Mouse (Mus musculus) liver, adult 2 months (tissue): ENCODE results near the gene Trio. TPM values are rescaled to one million over a fixed set of nuclear protein-coding genes. Genes with fewer than 3 reads are reported as not detected.

ENCODE experiments used
- DNase-seq: peaks from one replicate; pipeline ENCODE4 v3.0.0-alpha.2; 2011; ENCODE audit warnings: low read depth, low spot score; ENCODE audit errors: extremely low read depth
- H3K27ac ChIP-seq: fragments of 200-500 bp; replicated peaks from 2 replicates; pipeline ENCODE4 v1.5.1; 2012; ENCODE audit warnings: low read depth, mild to moderate bottlenecking, control low read depth, inconsistent platforms, low read length; ENCODE audit not compliant: insufficient read depth
- H3K27me3 ChIP-seq: fragments of 200-500 bp; 2 replicates; pipeline ENCODE4 v1.6.1; 2012; ENCODE audit warnings: mild to moderate bottlenecking, moderate library complexity, low read length, inconsistent platforms; ENCODE audit not compliant: control insufficient read depth, insufficient read depth
- H3K36me3 ChIP-seq: fragments of 200-500 bp; 2 replicates; pipeline ENCODE4 v1.6.1; 2012; ENCODE audit warnings: low read length, inconsistent platforms; ENCODE audit not compliant: control insufficient read depth, insufficient read depth
- H3K4me1 ChIP-seq: fragments of 200-500 bp; 2 replicates; pipeline ENCODE4 v1.6.1; 2011; ENCODE audit warnings: low read length; ENCODE audit not compliant: control insufficient read depth, insufficient read depth
- H3K4me3 ChIP-seq: fragments of 200-500 bp; 2 replicates; pipeline ENCODE4 v1.5.1; 2011; ENCODE audit warnings: low read depth, mild to moderate bottlenecking, control low read depth, low read length, moderate library complexity; ENCODE audit not compliant: insufficient read depth
- H3K79me2 ChIP-seq: fragments of 200-500 bp; 2 replicates; pipeline ENCODE4 v1.6.1; 2012; ENCODE audit warnings: inconsistent platforms, mild to moderate bottlenecking, low read length, moderate library complexity; ENCODE audit not compliant: control insufficient read depth, insufficient read depth
- H3K9ac ChIP-seq: fragments of 200-500 bp; 2 replicates; pipeline ENCODE4 v1.6.1; 2012; ENCODE audit warnings: low read depth, mild to moderate bottlenecking, control low read depth, inconsistent platforms, low read length
- CTCF ChIP-seq: fragments of 200-500 bp; IDR thresholded peaks from 2 replicates; pipeline ENCODE4 v1.5.1; 2011; ENCODE audit warnings: low read depth, low read length, control low read depth
- POLR2A ChIP-seq: fragments of 200-500 bp; IDR thresholded peaks from 2 replicates; pipeline ENCODE4 v1.6.1; 2011; ENCODE audit warnings: low read length, control low read depth; ENCODE audit not compliant: insufficient read depth; ENCODE audit errors: extremely low read depth
- WGBS: fragments of 180-500 bp; shearing (Covaris S2); methylation state at CpG from one replicate; pipeline ENCODE4 v1.1.7; 2018; 5-methylcytosine and 5-hydroxymethylcytosine counted together
- polyA plus RNA-seq: library from polyadenylated mRNA; depleted of rRNA; stranded (reverse); fragments of >200 nt; gene quantifications from 2 replicates; pipeline ENCODE4 v1.2.3, GENCODE M21; 2012
- total RNA-seq: library from RNA; depleted of rRNA; stranded (reverse); fragments of >200 nt; gene quantifications from 2 replicates; pipeline ENCODE4 v1.2.3, GENCODE M21; 2014

The Trio gene
- total and polyA plus RNA-seq, 2 experiments: 10.6 to 17.9 TPM

DNA sequence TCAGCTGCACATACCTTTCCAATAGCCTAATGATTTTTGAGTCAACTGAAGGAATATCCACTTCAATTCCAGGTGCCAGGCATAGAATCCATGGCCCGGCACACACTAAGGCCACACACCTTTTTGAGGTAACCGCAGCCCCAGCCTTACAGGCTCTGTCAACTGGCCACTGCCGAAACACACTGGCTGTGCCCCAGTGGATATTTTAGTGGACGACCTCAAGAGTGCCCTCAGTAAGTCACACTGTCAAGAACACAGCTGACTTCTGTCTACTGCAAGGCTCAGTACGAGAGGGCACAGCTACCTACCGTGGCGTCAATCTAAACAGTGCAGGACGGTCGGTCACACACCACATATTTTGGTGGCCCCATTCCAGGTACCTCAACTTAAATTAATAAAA is 114.5 kb downstream of the Trio start:
- TF ChIP-seq POLR2A (no peak), CTCF (no peak)
- no peak overlapping the region for H3K4me3 ChIP-seq
- H3K27me3 ChIP-seq: no peaks in the 10 kb centered on the region
- no peak overlapping the region for H3K9ac ChIP-seq
- no peaks in the 10 kb centered on the region for H3K36me3 ChIP-seq
- H3K79me2 ChIP-seq: no peaks in the 10 kb centered on the region; the same call in 1 of the 2 replicates
- DNase-seq: no peak
- H3K27ac ChIP-seq: no peak overlapping the region
- H3K4me1 ChIP-seq: peaks cover 8% of the 10 kb centered on the region
- 96% methylated on average over 9 of the region's 9 CpGs for WGBS

DNA sequence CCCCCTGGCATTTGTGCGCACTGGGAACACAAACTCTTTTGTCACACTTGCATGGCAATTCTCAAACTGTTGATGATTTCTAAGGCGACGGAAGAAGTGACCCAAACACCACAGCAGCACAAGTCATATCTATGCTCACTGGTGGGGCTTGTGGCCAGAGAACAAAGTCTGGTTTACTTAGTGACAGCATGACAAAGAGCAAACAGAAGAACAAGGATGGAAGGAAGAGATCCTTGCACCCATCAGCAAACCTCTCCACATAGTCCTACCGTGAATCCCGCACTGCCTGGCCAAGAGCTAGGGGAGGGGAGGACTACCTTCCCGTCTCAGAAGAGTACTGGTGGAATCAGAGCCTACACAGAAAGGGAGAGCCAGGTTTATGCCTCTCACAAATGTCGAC is 115.5 kb downstream of the Trio start:
- 21% methylated on average over 7 of the region's 7 CpGs for WGBS
- TF ChIP-seq POLR2A: no peak
- TF ChIP-seq CTCF: no peak
- no peak overlapping the region for H3K27ac ChIP-seq

DNA sequence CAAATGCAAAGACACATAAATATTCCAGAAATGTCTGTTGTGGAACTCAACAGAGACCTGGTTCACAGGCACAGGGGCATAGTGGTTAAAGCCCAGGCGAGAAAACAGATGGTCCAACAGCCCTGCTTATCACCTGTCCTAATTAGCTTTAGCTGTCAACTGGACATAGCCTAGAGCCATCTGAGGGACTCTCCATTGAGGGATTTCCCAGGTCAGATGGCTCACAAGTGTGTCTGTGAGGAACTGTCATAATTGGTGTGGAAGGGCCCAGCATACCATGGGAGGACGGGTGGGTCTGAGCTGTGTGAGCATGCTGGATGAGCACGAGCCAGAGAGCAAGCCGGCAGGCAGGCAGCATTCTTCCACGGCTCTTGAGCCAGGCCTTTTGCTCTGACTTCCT is 118.0 kb downstream of the Trio start:
- H3K4me1 ChIP-seq: peaks cover 4% of the 10 kb centered on the region
- TF ChIP-seq POLR2A (no peak), CTCF (no peak)
- no peaks in the 10 kb centered on the region for H3K36me3 ChIP-seq
- 83% methylated on average over 5 of the region's 5 CpGs for WGBS
- H3K9ac ChIP-seq: no peak overlapping the region
- no peak for DNase-seq
- no peaks in the 10 kb centered on the region for H3K79me2 ChIP-seq
- H3K4me3 ChIP-seq: no peak overlapping the region
- H3K27me3 ChIP-seq: no peaks in the 10 kb centered on the region
- H3K27ac ChIP-seq: no peak overlapping the region

More for the DNA sequence above, 115.5 kb downstream of the Trio start:
- Histone ChIP-seq H3K36me3 (no peaks in the 10 kb centered on the region), H3K4me3 (no peak overlapping the region), H3K9ac (no peak overlapping the region), H3K79me2 (no peaks in the 10 kb centered on the region; the same call in 1 of the 2 replicates), H3K27me3 (no peaks in the 10 kb centered on the region), H3K4me1 (peaks cover 8% of the 10 kb centered on the region)
- peak; percentile 88 for DNase-seq

DNA sequence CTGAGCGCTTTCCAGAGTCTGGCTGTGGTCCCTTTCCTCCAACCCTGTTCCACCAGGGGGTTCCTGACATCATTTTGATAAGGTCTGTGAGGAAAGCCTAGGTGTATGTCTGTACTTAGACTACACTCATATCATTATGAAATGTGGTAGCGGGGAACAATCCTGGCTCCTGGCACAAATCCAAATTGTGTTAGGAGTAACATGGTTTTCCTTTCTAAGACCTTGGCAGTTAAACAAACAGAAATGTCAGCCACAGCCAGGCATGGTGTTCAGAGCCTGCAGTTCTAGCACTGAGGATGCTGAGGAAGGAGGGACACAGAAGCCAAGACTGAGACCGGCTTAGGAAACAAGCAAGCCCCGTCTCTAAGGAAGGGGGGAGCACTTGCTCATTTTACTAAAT is 119.2 kb downstream of the Trio start:
- TF ChIP-seq POLR2A (no peak), CTCF (no peak)
- Histone ChIP-seq H3K4me3 (no peak overlapping the region), H3K27me3 (no peaks in the 10 kb centered on the region), H3K36me3 (no peaks in the 10 kb centered on the region), H3K9ac (no peak overlapping the region), H3K27ac (no peak overlapping the region), H3K79me2 (no peaks in the 10 kb centered on the region), H3K4me1 (peaks cover 4% of the 10 kb centered on the region)
- no peak for DNase-seq
- WGBS: 86% methylated on average over 4 of the region's 4 CpGs

DNA sequence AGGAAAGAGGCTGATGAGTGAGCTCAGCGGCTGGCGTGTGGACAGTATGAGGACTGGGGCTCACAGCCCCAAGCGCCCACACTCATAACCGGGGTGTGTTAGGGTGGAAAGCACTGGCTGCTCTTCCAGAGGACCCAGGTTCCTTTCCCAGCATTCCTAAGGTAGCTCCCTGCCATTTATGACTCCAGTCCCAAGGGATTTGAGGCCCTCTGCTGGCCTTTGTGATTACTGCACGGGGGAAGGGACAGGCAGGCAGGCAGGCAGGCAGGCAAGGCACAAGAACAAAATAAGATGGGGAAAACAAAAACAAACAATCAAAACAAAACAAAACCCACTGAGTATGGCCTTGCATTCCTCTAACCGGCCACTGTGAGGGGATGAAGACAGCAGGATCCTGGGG is 120.3 kb downstream of the Trio start:
- no peaks in the 10 kb centered on the region for H3K79me2 ChIP-seq
- no peak overlapping the region for H3K27ac ChIP-seq
- no peaks in the 10 kb centered on the region for H3K36me3 ChIP-seq
- no peak overlapping the region for H3K9ac ChIP-seq
- H3K4me3 ChIP-seq: no peak overlapping the region
- TF ChIP-seq POLR2A (no peak), CTCF (peak; percentile 62)
- peaks cover 1% of the 10 kb centered on the region; the same call in 1 of the 2 replicates for H3K4me1 ChIP-seq
- 76% methylated on average over 6 of the region's 6 CpGs for WGBS
- no peak for DNase-seq
- no peaks in the 10 kb centered on the region for H3K27me3 ChIP-seq

DNA sequence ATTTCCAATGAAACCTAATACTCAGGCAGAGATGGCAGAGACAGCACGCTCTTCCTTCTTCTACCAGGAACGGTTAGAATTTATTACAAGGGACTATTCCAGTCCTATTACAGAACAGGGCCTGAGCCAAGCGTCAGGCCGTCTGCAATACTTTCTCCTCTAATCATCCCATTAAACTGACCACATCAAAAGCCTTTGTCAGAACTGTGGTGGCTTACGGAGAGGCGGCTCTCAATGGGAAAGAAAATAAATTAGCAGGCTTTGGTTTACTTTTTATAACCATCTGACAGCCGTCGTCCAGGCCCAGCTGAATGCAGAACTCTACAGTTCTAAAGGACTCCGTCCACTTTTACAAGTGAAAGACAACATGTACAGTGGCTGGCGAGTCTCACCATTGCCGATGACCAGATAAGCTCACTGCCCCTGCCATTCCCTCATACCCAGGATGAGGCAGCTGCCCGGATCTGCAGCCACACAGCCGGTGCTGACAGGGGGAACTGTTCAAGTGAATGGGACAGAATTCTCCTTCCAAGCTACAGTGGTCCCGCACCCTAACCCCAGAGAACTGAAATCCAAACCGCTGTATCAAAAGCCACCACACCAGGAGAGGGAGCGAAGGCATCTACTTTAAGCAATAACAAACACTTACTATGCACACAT is 121.2 kb downstream of the Trio start:
- no peak overlapping the region for H3K4me3 ChIP-seq
- H3K27ac ChIP-seq: no peak overlapping the region
- TF ChIP-seq POLR2A: no peak
- no peaks in the 10 kb centered on the region for H3K79me2 ChIP-seq
- no peak for DNase-seq
- no peaks in the 10 kb centered on the region for H3K27me3 ChIP-seq
- H3K36me3 ChIP-seq: no peaks in the 10 kb centered on the region
- no peak overlapping the region for H3K9ac ChIP-seq
- 96% methylated on average over 16 of the region's 16 CpGs for WGBS
- no peaks in the 10 kb centered on the region for H3K4me1 ChIP-seq
